Mouse (Mus musculus): ENCODE data around the gene Rabgap1l. TPM values are rescaled to one million over a fixed set of nuclear protein-coding genes. Genes with fewer than 3 reads are reported as not detected.

Gene Rabgap1l
- polyA plus RNA-seq, 1 experiment from 2014 or later: 25.4 TPM

GRCm38 (mm10) chr1:160233921-160234320, 559.1 kb downstream of the Rabgap1l start:
- H3K4me3 ChIP-seq (ENCODE audit: inconsistent target): no peak overlapping the region
- H3K36me3 ChIP-seq (ENCODE audit: inconsistent target): no peaks in the 10 kb centered on the region
- H3K79me2 ChIP-seq (ENCODE audit: inconsistent target): no peaks in the 10 kb centered on the region
- peak overlapping the region; percentile 72 for H3K27ac ChIP-seq

GRCm38 (mm10) chr1:160232113-160232512, 560.9 kb downstream of the Rabgap1l start:
- Histone ChIP-seq H3K4me3 (ENCODE audit: inconsistent target) (no peak overlapping the region), H3K27ac (no peak overlapping the region), H3K36me3 (ENCODE audit: inconsistent target) (no peaks in the 10 kb centered on the region), H3K79me2 (ENCODE audit: inconsistent target) (no peaks in the 10 kb centered on the region)
- 89% methylated on average over 3 of the region's 3 CpGs for WGBS (ENCODE audit: missing documents)

- no peaks in the 10 kb centered on the region for H3K36me3 ChIP-seq (ENCODE audit: inconsistent target)
- 74% methylated on average over 4 of the region's 4 CpGs for WGBS (ENCODE audit: missing documents)
- H3K4me3 ChIP-seq (ENCODE audit: inconsistent target): no peak overlapping the region
- no peaks in the 10 kb centered on the region for H3K79me2 ChIP-seq (ENCODE audit: inconsistent target)
- no peak overlapping the region for H3K27ac ChIP-seq
These were observed 562.0 kb downstream of the Rabgap1l start for GRCm38 (mm10) chr1:160231013-160231412.

GRCm38 (mm10) chr1:160227850-160228249, 565.2 kb downstream of the Rabgap1l start:
- H3K79me2 ChIP-seq (ENCODE audit: inconsistent target): no peaks in the 10 kb centered on the region
- no peak overlapping the region for H3K27ac ChIP-seq
- no peak overlapping the region for H3K4me3 ChIP-seq (ENCODE audit: inconsistent target)
- no peaks in the 10 kb centered on the region for H3K36me3 ChIP-seq (ENCODE audit: inconsistent target)

GRCm38 (mm10) chr1:160227196-160227595, 565.8 kb downstream of the Rabgap1l start:
- Histone ChIP-seq H3K79me2 (ENCODE audit: inconsistent target) (no peaks in the 10 kb centered on the region), H3K36me3 (ENCODE audit: inconsistent target) (no peaks in the 10 kb centered on the region), H3K4me3 (ENCODE audit: inconsistent target) (no peak overlapping the region), H3K27ac (no peak overlapping the region)
- 95% methylated on average over 4 of the region's 4 CpGs for WGBS (ENCODE audit: missing documents)

- 100% methylated on average over 2 of the region's 2 CpGs for WGBS (ENCODE audit: missing documents)
- no peaks in the 10 kb centered on the region for H3K79me2 ChIP-seq (ENCODE audit: inconsistent target)
- H3K27ac ChIP-seq: no peak overlapping the region
- H3K36me3 ChIP-seq (ENCODE audit: inconsistent target): no peaks in the 10 kb centered on the region
- H3K4me3 ChIP-seq (ENCODE audit: inconsistent target): no peak overlapping the region
These were observed 568.9 kb downstream of the Rabgap1l start for GRCm38 (mm10) chr1:160224093-160224492.

- Histone ChIP-seq H3K27ac (no peak overlapping the region), H3K79me2 (ENCODE audit: inconsistent target) (no peaks in the 10 kb centered on the region), H3K36me3 (ENCODE audit: inconsistent target) (no peaks in the 10 kb centered on the region), H3K4me3 (ENCODE audit: inconsistent target) (no peak overlapping the region)
- WGBS (ENCODE audit: missing documents): 95% methylated on average over 3 of the region's 3 CpGs
These were observed 575.1 kb downstream of the Rabgap1l start for GRCm38 (mm10) chr1:160217898-160218297.

- H3K4me3 ChIP-seq (ENCODE audit: inconsistent target): no peak overlapping the region; the same call in 1 of the 2 replicates
- 99% methylated on average over 7 of the region's 7 CpGs for WGBS (ENCODE audit: missing documents)
These were observed 578.8 kb downstream of the Rabgap1l start for GRCm38 (mm10) chr1:160214171-160214570.

GRCm38 (mm10) chr1:160212703-160213669, 580.0 kb downstream of the Rabgap1l start, which contains the start of gene Cacybp:
Cacybp (minus strand) TSS chr1:160212875.
- H3K27ac ChIP-seq: peak within 1 kb of the TSS; percentile 90
- H3K79me2 ChIP-seq (ENCODE audit: inconsistent target): peaks cover 42% of the 10 kb centered on the region
- peaks cover 2% of the 10 kb centered on the region; the same call in 1 of the 2 replicates for H3K36me3 ChIP-seq (ENCODE audit: inconsistent target)
- 2% methylated on average over 76 of the region's 76 CpGs for WGBS (ENCODE audit: missing documents)
- H3K4me3 ChIP-seq (ENCODE audit: inconsistent target): peak within 1 kb of the TSS; percentile 88

More at GRCm38 (mm10) chr1:160214171-160214570, 578.8 kb downstream of the Rabgap1l start:
- Histone ChIP-seq H3K27ac (no peak overlapping the region), H3K36me3 (ENCODE audit: inconsistent target) (no peaks in the 10 kb centered on the region), H3K79me2 (ENCODE audit: inconsistent target) (peaks cover 30% of the 10 kb centered on the region)

- peaks cover 50% of the 10 kb centered on the region for H3K79me2 ChIP-seq (ENCODE audit: inconsistent target)
- peaks cover 10% of the 10 kb centered on the region for H3K36me3 ChIP-seq (ENCODE audit: inconsistent target)
- under 1% methylated on average over 39 of the region's 45 CpGs for WGBS (ENCODE audit: missing documents)
- H3K27ac ChIP-seq: peak overlapping the region; percentile 71
- H3K4me3 ChIP-seq (ENCODE audit: inconsistent target): peak overlapping the region; percentile 88
These were observed 580.8 kb downstream of the Rabgap1l start for GRCm38 (mm10) chr1:160212123-160212691.

- H3K27ac ChIP-seq: peak overlapping the region; percentile 71
- peak overlapping the region; percentile 88 for H3K4me3 ChIP-seq (ENCODE audit: inconsistent target)
- H3K79me2 ChIP-seq (ENCODE audit: inconsistent target): peaks cover 55% of the 10 kb centered on the region
- H3K36me3 ChIP-seq (ENCODE audit: inconsistent target): peaks cover 16% of the 10 kb centered on the region
- WGBS (ENCODE audit: missing documents): 3% methylated on average over 8 of the region's 8 CpGs
These were observed 581.4 kb downstream of the Rabgap1l start for GRCm38 (mm10) chr1:160211597-160212122.

GRCm38 (mm10) chr1:160210566-160210965, 582.4 kb downstream of the Rabgap1l start:
- no peak overlapping the region; the same call in 1 of the 2 replicates for H3K4me3 ChIP-seq (ENCODE audit: inconsistent target)
- no peak overlapping the region for H3K27ac ChIP-seq
- peaks cover 25% of the 10 kb centered on the region for H3K36me3 ChIP-seq (ENCODE audit: inconsistent target)
- WGBS (ENCODE audit: missing documents): 87% methylated on average over 3 of the region's 3 CpGs
- peaks cover 65% of the 10 kb centered on the region for H3K79me2 ChIP-seq (ENCODE audit: inconsistent target)

- no peak overlapping the region for H3K4me3 ChIP-seq (ENCODE audit: inconsistent target)
These were observed 583.2 kb downstream of the Rabgap1l start for GRCm38 (mm10) chr1:160209844-160210243.

GRCm38 (mm10) chr1:160205486-160205885, 587.5 kb downstream of the Rabgap1l start:
- Histone ChIP-seq H3K36me3 (ENCODE audit: inconsistent target) (peaks cover 69% of the 10 kb centered on the region), H3K27ac (no peak overlapping the region), H3K4me3 (ENCODE audit: inconsistent target) (no peak overlapping the region), H3K79me2 (ENCODE audit: inconsistent target) (peaks cover 71% of the 10 kb centered on the region)

More at GRCm38 (mm10) chr1:160209844-160210243, 583.2 kb downstream of the Rabgap1l start:
- Histone ChIP-seq H3K27ac (no peak overlapping the region), H3K36me3 (ENCODE audit: inconsistent target) (peaks cover 32% of the 10 kb centered on the region), H3K79me2 (ENCODE audit: inconsistent target) (peaks cover 72% of the 10 kb centered on the region)
- 94% methylated on average over 2 of the region's 2 CpGs for WGBS (ENCODE audit: missing documents)

GRCm38 (mm10) chr1:160195337-160195663, 597.7 kb downstream of the Rabgap1l start:
- Histone ChIP-seq H3K27ac (peak overlapping the region; percentile 68), H3K4me3 (ENCODE audit: inconsistent target) (peak overlapping the region; percentile 99), H3K36me3 (ENCODE audit: inconsistent target) (peaks cover 18% of the 10 kb centered on the region), H3K79me2 (ENCODE audit: inconsistent target) (peaks cover 29% of the 10 kb centered on the region)
- 1% methylated on average over 13 of the region's 13 CpGs for WGBS (ENCODE audit: missing documents)
